Mouse (Mus musculus) B cell, adult 2 months (primary cell): Measurements from ENCODE around the gene Gm5039.
"Not testable (repeated sequence)": the region's sequence is repeated elsewhere in the genome, so short reads cannot be mapped to it uniquely, and the experiment has no call there.

Experiments used
- DNase-seq, 2 experiments: peaks; one replicate each; pipeline ENCODE4 v3.0.0; 2022

Gene Gm5039

DNA sequence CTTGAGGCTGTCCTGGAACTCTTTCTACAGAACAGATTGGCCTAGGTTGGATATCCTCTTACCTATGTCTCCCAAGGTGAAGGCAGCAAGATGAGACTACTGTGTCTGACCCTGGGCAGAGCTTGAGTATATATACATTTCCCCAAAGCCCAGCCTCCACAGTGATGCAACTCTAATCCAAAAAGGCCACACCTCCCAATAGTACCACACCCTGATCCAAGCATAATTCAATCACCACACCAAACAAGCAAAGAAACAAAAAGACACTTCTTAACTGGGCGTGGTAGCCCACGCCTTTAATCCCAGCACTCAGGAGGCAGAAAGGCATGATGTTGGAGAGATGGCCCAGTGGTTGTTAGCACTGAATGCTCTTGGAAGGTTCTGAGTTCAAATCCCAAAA, at the start of gene Gm5039:
TSS of gene Gm5039 (minus strand) at position 101 of the 400 bp plus-strand sequence.
- not testable (repeated sequence) for DNase-seq

DNA sequence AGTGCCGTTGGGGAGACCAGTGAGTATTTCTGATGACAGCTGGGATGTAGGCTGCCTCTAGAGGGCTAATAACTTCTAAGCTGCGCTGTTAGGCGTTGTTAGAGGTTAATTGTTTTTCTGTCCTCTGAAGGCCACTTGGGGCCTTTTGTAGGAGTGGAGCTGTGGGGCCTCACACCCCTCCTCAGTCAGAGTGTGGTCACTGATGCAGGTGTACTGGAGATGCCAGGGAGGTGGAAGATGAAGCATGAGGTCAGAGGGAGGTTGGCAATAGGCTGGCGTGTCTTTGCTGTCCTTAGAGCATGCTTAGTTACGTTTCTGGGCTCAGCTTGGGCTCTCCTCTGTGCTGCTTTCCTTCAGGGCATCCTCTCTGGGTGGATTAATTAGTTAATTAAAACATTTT, 48.2 kb upstream of the Gm5039 start:
- no peak for DNase-seq

DNA sequence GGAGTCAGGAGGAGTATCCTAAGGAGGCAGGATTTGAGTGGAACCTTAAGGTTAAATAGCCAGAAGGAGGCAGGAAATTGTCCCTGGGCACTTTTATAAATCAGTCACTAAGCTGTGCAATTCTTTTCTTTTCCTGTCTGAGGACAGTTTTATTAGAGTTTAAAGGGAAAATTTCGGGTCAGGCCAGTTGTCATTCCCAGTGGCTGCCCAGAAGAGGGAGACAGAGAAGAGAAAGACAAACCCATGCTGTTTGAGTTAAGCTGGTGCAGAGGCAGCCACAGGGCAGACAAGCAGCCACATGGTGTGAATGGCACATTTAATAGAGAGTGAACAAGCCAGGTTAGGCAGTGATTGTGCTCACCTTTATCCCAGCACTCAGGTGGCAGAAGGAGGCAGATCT, 46.5 kb upstream of the Gm5039 start:
- not testable (repeated sequence) for DNase-seq

DNA sequence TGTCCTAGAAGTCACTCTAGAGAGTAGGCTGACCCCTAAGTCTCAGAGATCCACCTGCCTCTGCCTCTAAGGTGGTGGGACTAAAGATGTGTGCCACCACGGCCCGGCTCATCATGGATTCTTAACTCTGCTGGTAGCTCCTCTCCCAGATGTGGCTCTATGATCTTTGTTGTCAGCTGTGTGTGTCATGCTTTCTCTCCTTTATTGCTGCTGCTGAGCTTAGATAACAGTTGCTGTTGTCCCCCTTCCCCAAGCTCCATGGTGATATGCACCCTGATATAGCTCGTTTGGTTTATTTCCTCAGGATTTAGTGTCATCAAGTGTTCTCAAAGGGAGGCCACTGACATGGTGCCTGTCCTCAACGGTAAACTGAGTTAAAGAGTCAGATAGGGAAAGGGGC, 45.9 kb upstream of the Gm5039 start:
- DNase-seq: not testable (repeated sequence)

DNA sequence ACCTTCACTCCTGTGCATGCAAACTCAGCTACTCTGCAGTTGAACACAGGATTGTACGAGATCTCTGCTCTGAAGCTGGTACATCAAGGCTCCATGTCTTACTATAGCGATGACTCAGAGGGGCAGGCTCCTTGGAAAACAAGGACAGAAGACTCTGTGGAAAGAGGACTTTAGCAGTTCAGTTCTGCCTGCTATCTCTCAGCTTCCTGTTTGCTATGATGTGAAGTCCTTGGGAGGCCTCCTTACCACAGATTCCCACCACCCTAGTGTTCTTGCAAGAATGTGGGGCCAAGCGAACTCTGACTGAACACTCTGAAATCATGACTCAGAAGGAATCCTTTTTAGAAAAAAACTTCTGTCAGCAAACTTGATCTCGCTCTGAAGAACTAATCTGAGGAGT, 44.8 kb upstream of the Gm5039 start:
- no peak for DNase-seq

DNA sequence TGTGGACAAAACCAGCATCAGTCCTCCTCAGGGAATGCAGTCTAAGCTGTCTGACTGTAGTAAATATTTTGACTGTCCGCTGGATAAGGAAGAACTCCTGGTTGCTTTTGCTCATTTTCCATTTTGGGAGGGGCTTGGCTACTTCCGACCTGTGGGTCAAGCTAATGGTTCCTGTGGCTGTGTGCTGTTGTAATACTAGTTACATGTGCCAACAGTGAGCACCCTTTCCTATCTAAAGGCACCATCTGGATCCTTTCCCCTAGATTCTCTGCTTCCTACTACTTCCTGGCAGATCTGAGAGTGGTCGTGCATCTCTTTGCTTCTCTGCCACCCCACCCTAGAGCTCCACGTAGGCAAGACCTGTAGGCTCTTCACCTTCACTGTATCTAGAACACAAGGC, 43.8 kb upstream of the Gm5039 start:
- DNase-seq: no peak

DNA sequence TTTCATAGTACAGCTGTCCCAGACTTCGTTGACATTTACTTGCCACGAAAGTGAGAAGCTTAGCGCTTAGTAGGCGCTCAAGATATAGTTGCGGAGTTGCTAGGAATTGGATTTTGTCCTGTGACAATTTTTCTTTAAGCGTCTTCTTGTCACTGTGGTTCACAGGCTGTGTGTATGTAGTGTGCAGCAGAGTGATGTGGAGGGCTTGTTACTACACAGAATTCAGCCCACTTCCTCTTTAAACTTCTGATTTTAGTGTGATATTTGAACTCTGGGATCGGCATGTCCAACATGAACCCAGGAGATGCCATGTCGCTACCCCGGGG, 37.3 kb upstream of the Gm5039 start:
- DNase-seq: peak in 1 of 2 experiments; percentile 10

DNA sequence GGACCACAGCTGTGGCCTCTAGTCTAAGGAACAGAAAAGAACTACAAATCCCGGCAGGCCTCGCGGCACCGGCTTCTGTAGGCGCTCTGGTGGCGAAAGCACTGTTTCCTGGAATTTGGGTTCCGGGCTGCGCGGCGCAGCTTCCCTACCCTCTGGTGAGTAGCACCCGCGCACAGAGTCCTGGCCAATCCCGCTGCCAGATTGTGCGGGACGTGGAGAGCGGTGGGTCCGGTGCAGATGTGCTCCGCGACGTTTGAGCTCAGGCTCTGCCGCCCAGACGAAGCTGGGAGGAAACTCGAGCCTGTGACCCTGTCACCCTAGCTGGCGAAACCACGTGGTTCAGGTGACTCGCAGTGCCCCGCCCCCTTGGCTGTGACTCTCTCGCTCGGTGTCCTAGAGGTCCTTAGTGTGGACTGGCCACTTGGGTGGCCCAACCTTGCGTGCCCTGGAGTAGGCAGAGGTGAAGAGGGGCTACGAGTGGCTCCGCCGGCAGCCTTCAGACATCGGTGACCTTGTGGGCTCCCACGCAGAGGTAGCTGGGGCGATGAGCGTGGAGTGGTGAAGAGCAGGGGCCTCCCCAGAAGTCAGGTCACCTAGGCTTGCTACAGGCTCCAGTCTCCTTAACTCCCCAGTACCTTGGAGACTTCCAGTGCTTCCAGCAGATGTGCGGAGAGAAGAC, 36.8 kb upstream of the Gm5039 start, which contains the start of gene Adck1:
TSS of gene Adck1 (plus strand) at position 114 of the 679 bp plus-strand sequence.
- peak; percentile 89 to 90 for DNase-seq

DNA sequence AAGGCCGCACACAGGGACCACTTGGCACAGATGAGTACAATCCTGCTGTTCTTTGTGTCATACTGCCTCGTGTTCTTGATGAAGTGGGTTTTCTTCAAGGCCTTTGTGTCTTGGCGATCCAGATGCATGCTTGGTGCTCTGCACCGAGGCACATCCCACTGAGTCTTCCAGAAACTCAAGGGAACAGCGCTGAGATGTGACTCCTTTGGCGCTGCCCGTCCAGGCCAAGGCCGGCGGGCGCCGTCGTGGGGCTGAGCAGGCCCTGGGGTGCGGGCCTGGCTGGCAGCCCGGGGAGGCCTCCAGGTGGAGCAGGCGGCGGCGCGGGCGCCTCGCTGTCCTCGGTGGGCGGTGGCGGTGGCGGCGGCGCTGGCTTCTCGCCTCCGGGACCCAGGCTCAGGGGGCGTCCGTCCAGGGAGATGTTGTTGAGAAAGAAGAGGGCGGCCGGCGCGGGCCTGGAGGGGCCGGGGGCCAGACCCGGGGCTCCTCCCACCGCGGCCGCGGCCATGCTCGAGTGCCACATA, 30.4 kb upstream of the Gm5039 start:
- DNase-seq: no peak

DNA sequence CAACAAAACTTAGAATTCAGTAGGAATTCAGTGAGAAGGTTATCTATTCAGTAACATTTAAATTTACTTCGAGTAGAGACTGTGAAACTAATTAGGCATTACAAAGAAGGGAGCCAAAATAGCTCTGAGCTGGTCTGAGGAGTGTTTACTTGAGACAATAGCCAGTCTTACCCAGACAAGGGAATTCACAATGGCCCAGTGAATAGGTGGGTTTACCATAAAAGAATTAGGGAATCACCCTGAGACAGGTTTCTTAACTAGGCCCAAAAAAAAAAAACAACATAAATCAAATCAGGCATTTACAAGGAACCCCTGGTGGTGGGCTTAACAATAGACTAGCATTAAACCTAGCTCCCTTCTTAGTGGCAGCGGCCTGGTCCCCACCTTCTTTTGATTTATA, 17.5 kb upstream of the Gm5039 start:
- DNase-seq: not testable (repeated sequence)

DNA sequence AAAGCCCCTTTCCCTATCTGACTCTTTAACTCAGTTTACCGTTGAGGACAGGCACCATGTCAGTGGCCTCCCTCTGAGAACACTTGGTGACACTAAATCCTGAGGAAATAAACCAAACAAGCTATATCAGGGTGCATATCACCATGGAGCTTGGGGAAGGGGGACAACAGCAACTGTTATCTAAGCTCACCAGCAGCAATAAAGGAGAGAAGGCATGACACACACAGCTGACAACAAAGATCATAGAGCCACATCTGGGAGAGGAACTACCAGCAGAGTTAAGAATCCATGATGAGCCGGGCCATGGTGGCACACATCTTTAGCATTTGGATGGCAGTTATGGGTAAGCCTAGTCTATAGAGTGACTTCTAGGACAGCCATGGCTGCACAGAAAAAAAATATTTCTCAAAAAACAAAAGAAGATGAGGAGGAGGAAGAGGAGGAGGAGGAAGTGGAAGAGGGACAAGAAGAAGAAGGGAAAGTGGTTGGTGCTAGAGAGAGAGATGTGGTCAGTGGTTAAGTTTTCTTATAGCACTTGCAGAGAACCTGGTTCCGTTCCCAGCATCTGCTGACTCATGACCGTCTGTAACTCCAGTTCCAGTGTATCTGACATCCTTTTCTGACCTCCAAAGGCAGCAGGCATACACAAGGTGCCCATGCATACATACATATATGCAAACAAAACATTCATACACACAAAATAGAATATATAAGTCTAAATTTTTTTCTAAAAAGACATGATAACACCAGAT, 13.0 kb upstream of the Gm5039 start:
- not testable (repeated sequence) for DNase-seq

DNA sequence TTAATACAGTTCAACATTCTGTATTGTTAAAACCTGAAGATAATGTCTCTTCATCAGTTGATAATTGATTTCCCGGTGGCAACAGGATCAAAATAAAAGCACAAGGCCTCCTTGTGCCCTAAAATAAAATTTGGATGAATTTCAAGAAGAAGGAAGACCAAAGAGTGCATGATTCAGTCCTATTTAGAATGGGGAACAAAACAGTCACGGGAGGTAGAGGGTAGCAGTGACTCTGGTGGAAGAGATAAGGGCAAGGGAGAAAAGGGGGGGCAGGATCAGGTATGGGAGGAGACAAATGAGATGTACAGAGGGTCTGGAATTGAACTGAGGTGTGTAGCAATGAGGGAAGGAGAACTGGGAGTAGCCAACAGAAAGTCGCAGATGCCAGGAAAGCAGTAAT, 9.3 kb downstream of the Gm5039 start:
- DNase-seq: no peak

DNA sequence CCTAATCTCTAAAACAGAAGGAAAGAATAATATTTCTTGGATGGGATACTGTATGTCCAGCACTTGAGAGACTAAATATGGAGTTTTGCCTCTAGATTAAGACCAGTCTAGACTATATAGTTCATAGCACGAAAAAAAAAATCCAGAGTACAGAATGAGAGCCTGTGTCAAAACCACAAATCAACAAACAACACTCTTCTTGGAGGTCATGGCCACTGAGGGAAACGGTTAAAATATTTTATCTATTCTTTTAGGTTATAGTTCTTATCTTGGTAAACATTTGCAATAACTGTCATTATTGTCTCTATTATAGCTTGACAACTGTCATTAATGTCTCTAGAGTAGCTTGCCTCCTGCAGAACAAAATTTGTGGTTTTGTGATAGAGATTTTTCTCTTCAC, 26.7 kb downstream of the Gm5039 start:
- DNase-seq: not testable (repeated sequence)

DNA sequence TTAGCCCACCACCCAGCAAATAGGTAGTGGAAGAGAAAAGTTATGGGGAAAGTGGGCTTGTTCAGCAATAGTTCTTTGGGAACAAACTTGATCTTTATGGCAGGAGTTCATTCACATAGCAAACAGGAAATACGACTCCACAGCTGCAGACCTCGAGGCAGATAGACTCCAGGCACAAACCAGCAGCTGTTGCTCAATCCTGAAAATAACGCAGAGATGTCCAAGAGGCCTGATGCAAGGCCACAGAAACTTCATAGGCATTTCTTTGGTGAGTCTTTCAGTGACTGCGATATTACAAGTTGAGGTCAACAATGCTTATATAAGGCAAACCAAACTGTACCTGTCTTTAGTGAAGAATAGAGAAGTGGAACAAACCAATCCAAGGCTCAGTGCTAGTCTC, 30.7 kb downstream of the Gm5039 start:
- DNase-seq: not testable (repeated sequence)

DNA sequence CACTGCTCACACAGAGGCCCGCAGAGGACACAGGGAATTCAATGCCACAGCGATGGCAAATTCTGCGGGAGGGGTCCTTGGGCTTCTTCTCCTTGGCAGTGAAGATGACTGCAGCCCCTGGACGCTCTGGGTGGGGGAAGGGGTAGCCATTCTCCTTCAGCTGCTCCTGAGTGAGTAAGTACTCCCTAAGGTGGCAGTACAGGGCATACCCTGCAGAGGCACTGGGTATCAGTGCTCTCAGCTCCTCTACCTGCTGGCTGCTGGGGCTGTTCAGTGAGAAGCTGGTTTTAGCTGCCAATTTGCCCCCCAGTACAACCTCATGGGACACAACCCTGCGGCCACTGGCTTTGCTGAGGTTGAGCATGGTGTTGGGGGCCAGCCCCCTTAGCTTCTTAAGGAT, 38.6 kb downstream of the Gm5039 start:
- DNase-seq: not testable (repeated sequence)

DNA sequence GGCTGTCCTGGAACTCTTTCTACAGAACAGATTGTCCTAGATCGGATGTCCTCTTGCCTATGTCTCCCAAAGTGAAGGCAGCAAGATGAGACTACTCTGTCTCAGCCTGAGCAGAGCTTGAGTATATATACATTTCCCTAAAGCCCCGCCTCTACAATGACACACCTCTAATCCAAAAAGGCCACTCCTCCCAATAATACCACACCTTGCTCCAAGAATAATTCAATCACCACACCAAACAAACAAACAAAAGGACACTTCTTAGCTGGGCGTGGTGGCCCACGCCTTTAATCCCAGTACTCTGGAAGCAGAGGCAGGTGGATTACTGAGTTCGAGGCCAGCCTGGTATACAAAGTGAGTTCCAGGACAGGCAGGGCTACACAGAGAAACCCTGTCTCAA, 49.4 kb downstream of the Gm5039 start, which contains the start of gene Gm5662:
TSS of gene Gm5662 (minus strand) at position 101 of the 400 bp plus-strand sequence.
- DNase-seq: not testable (repeated sequence)
